Mouse (Mus musculus) heart, embryonic 11.5 days (tissue): ENCODE measurements around the gene 1110051M20Rik. TPM values are rescaled to one million over a fixed set of nuclear protein-coding genes. Genes with fewer than 3 reads are reported as not detected.
"Not testable (repeated sequence)": the region's sequence is repeated elsewhere in the genome, so short reads cannot be mapped to it uniquely, and the experiment has no call there.

Source experiments
- ATAC-seq: fragments of 200-750 bp; cut with Nextera tagmentation; replicated peaks from 2 replicates; pipeline ENCODE4 v1.8.0; 2017; ENCODE audit warnings: moderate library complexity; ENCODE audit not compliant: insufficient number of reproducible peaks, low FRiP score, low TSS enrichment
- H3K27ac ChIP-seq: fragments of 300-500 bp; sonication (generic); 2 replicates; pipeline ENCODE4 v1.5.1; 2014; ENCODE audit warnings: mild to moderate bottlenecking, low read depth, low read length
- H3K27me3 ChIP-seq: fragments of 300-500 bp; sonication (generic); 2 replicates; pipeline ENCODE4 v1.6.1; 2014; ENCODE audit warnings: mild to moderate bottlenecking, low read length, mixed read lengths; ENCODE audit not compliant: control insufficient read depth, insufficient read depth
- H3K36me3 ChIP-seq: fragments of 300-500 bp; sonication (generic); 2 replicates; pipeline ENCODE4 v1.6.1; 2014; ENCODE audit warnings: mild to moderate bottlenecking, low read length, moderate library complexity, mixed read lengths; ENCODE audit not compliant: control insufficient read depth, insufficient read depth
- H3K4me1 ChIP-seq: fragments of 300-500 bp; sonication (generic); 2 replicates; pipeline ENCODE4 v1.6.1; 2014; ENCODE audit warnings: low read length; ENCODE audit not compliant: control insufficient read depth, insufficient read depth
- H3K4me2 ChIP-seq: fragments of 300-500 bp; sonication (generic); 2 replicates; pipeline ENCODE4 v1.6.1; 2014; ENCODE audit warnings: mild to moderate bottlenecking, moderate library complexity
- H3K4me3 ChIP-seq: fragments of 300-500 bp; sonication (generic); 2 replicates; pipeline ENCODE4 v1.5.1; 2014; ENCODE audit warnings: low read depth, low read length
- H3K9ac ChIP-seq: fragments of 300-500 bp; sonication (generic); 2 replicates; pipeline ENCODE4 v1.6.1; 2014; ENCODE audit warnings: mild to moderate bottlenecking, low read depth, low read length, moderate library complexity
- H3K9me3 ChIP-seq: fragments of 300-500 bp; sonication (generic); replicated peaks from 2 replicates; pipeline ENCODE4 v1.6.1; 2016; ENCODE audit warnings: low read length; ENCODE audit not compliant: control insufficient read depth
- WGBS: fragments of 180-500 bp; shearing (Covaris S2); extraction: QIAGEN DNeasy Blood & Tissue Kit; methylation state at CpG from one replicate; pipeline ENCODE4 v1.1.7; 2014; ENCODE audit not compliant: insufficient replicate concordance; 5-methylcytosine and 5-hydroxymethylcytosine counted together
- microRNA-seq: library from miRNA; unstranded; fragments of <30 nt; microRNA quantifications from one replicate; pipeline ENCODE4, GENCODE M21; 2016; ENCODE audit warnings: borderline number of aligned reads
- polyA plus RNA-seq: library from polyadenylated mRNA; unstranded; fragments of >200 nt; fragmentation: Nextera tagmentation; extraction: Ambion mirVana; gene quantifications from 2 replicates; pipeline ENCODE4 v1.2.1, GENCODE M21; 2014

Gene 1110051M20Rik
- polyA plus RNA-seq, 1 experiment from 2014 or later: 43.9 TPM

DNA sequence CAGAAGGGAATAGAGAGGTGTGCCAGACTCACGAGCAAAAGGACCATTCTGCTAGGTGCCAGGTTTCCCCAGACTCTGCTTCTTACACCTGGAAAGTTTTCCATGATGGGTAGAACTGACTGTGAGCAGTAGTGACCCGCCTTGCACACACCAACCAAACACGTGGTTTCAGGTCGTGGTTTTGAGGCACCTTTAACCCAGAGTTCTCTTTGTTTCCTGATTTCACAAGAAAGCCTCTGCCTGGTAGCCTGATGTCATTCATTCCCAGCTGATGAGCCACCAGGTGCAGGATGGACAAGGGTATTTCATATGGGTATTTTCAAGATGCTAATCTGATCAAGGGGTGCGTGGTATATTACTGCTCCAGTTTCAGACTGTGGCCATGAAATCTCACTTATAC lies 202.0 kb downstream of the 1110051M20Rik start:
- no peaks in the 10 kb centered on the region for H3K9me3 ChIP-seq
- no peak overlapping the region for H3K4me3 ChIP-seq
- no peaks in the 10 kb centered on the region for H3K27me3 ChIP-seq
- 73% methylated on average over 5 of the region's 5 CpGs for whole genome bisulfite sequencing
- H3K4me2 ChIP-seq: no peak overlapping the region
- H3K36me3 ChIP-seq: no peaks in the 10 kb centered on the region
- H3K27ac ChIP-seq: no peak overlapping the region
- no peak overlapping the region for H3K9ac ChIP-seq
- H3K4me1 ChIP-seq: no peaks in the 10 kb centered on the region
- ATAC-seq: no peak

DNA sequence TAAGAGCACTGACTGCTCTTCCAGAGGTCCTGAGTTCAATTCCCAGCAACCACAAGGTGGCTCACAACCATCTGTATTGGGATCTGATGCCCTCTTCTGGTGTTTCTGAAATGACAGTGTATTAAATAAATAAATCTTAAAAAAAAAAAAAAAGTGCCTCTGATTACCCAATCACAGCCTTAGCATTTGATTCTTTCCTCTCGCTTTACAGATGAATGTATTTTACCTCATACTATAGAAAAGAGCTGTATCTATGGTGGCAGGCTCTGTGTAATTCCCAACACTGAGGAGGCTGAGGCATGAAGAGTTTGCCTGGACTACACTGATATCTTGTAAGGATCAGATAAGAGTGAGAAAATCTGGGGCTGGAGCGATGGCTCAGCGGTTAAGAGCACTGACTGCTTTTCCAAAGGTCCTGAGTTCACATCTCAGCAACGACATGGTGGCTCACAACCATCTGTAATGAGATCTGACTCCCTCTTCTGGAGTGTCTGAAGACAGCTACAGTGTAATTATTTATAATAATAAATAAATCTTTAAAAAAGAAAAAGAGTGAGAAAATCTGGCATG lies 206.9 kb downstream of the 1110051M20Rik start:
- 17% methylated on average over 4 of the region's 4 CpGs for WGBS
- peak overlapping the region; percentile 94; the same call in 1 of the 2 replicates for H3K27ac ChIP-seq
- H3K27me3 ChIP-seq, H3K4me1 ChIP-seq, H3K9me3 ChIP-seq, H3K36me3 ChIP-seq: not testable (repeated sequence)
- peak; percentile 12; the same call in 1 of the 2 replicates for ATAC-seq
- peak overlapping the region; percentile 95 for H3K4me2 ChIP-seq
- peak overlapping the region; percentile 72 for H3K9ac ChIP-seq
- peak overlapping the region; percentile 68 for H3K4me3 ChIP-seq

DNA sequence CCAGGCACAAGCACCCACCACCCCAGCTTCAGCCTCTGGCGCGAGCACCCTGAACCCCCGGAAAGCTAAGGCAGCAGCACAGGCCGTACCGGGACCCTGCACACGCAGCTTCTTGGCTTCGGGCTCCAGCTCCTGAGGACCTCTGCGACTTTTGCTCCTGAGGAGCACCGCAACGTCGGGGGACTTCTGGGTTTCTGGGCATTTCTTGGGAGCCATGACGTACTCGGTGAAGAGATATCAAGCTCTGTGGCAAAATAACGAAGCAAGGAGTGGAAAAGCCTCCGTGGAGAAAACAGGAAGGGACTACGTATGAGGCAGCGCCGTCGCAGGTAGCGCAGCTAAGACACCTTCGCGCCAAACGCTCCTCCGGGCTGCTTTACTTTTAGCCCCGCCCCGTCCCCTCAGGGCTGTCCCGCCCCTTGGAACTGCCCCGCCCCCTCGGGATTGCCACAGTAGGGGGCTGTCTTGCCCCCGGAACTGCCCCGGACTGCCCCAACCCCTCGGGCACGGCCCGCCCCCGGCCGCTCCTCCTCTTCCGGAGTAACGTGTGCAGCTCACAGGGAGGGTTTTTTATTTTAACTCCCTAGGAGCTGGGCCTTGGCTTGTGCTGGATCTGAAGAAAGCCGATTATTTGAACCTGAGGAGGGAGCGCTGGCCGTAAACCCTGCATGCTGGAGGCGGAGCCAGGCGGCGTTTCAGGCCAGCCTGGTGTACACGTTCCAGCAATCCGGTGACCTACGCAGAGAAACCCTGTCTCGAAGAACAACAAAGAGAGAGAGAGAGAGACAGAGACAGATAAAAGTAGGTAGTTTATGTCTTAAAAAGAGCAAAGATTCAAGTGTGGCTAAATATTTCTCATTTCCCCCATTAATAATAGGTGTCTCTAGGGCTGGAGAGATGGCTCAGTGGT lies 207.6 kb downstream of the 1110051M20Rik start, which contains the start of gene Ddb2:
Gene Ddb2 (minus strand): TSS at position 382 of the 910 bp plus-strand sequence.
- peak within 1 kb of the TSS; percentile 95 for H3K4me2 ChIP-seq
- peaks cover 3% of the 10 kb centered on the region for H3K4me1 ChIP-seq
- no peaks in the 10 kb centered on the region for H3K9me3 ChIP-seq
- peak within 1 kb of the TSS; percentile 68 for H3K4me3 ChIP-seq
- peak within 1 kb of the TSS; percentile 94 for H3K27ac ChIP-seq
- under 1% methylated on average over 48 of the region's 48 CpGs for WGBS
- H3K36me3 ChIP-seq: no peaks in the 10 kb centered on the region
- ATAC-seq: peak; percentile 99
- peak within 1 kb of the TSS; percentile 82 for H3K9ac ChIP-seq
- H3K27me3 ChIP-seq: no peaks in the 10 kb centered on the region

DNA sequence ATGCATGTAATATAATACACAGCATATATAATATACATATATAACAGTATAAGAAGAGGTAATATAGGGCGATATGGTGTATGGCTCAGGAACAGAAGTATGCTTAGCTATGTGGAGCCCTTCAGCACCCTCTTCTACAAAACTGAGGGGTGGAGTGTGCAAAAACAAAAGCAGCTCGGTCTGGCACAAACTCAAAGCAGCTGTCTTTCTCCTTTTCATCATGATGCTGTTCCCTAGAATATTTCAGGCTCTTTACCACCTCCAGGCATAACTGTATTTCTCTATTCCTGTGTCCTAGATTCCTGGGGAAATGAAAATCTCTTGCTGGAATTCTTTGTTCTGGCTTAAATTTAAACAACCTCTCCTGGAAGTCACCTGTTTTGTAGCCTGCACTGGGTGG lies 214.8 kb downstream of the 1110051M20Rik start:
- H3K27me3 ChIP-seq: no peaks in the 10 kb centered on the region
- no peak overlapping the region for H3K9ac ChIP-seq
- 73% methylated on average over 2 of the region's 2 CpGs for WGBS
- no peaks in the 10 kb centered on the region for H3K36me3 ChIP-seq
- no peaks in the 10 kb centered on the region for H3K9me3 ChIP-seq
- H3K4me1 ChIP-seq: no peaks in the 10 kb centered on the region
- no peak overlapping the region for H3K4me2 ChIP-seq
- no peak overlapping the region for H3K27ac ChIP-seq
- ATAC-seq: no peak
- no peak overlapping the region for H3K4me3 ChIP-seq

Small RNAs within 50 kb of the gene (microRNA-seq; reads per million reads assigned to microRNA genes)
- not detected for gene Gm22071

Other genes with a start within 250 kb of the 1110051M20Rik start
- 2.5 and 2.8 TPM in 2 replicates for gene Nr1h3, start 241.9 kb downstream of the 1110051M20Rik start, polyA plus RNA-seq
- 19.0 and 20.3 TPM in 2 replicates for gene Acp2, start 241.8 kb downstream of the 1110051M20Rik start, polyA plus RNA-seq
- gene Ddb2, start 207.7 kb downstream of the 1110051M20Rik start, polyA plus RNA-seq: 7.3 and 8.3 TPM in 2 replicates
- 18.6 and 19.5 TPM in 2 replicates for gene Pacsin3, start 188.8 kb downstream of the 1110051M20Rik start, polyA plus RNA-seq
- gene Arfgap2, start 179.7 kb downstream of the 1110051M20Rik start, polyA plus RNA-seq: 56.7 and 64.1 TPM in 2 replicates
- 3.8 and 4.0 TPM in 2 replicates for gene Lrp4, start 12.8 kb upstream of the 1110051M20Rik start, polyA plus RNA-seq
- 62.2 and 77.6 TPM in 2 replicates for gene Ckap5, start 82.1 kb upstream of the 1110051M20Rik start, polyA plus RNA-seq
- gene F2, start 191.7 kb upstream of the 1110051M20Rik start, polyA plus RNA-seq: 0.34 and 3.0 TPM in 2 replicates
- gene Zfp408, start 205.1 kb upstream of the 1110051M20Rik start, polyA plus RNA-seq: 5.8 and 6.2 TPM in 2 replicates
- gene Arhgap1, start 205.2 kb upstream of the 1110051M20Rik start, polyA plus RNA-seq: 186 and 191 TPM in 2 replicates